Mouse (Mus musculus) lung, adult 2 months (tissue): Measurements from ENCODE around the gene Cass4.

Experiments
- CTCF ChIP-seq: fragments of 200-500 bp; IDR thresholded peaks from 2 replicates; pipeline ENCODE4 v1.5.1; 2011; ENCODE audit warnings: mild to moderate bottlenecking, low read length, control low read depth; ENCODE audit not compliant: insufficient read depth
- POLR2A ChIP-seq: fragments of 200-500 bp; IDR thresholded peaks from 2 replicates; pipeline ENCODE4 v1.6.1; 2011; ENCODE audit warnings: low read depth, mild to moderate bottlenecking, control low read depth, low read length, borderline replicate concordance; ENCODE audit errors: extremely low read depth

GRCm38 (mm10) chr2:172394671-172395070, 1.1 kb downstream of the Cass4 start:
- no peak for TF ChIP-seq POLR2A
- TF ChIP-seq CTCF: no peak
